Mouse (Mus musculus): ENCODE data around the gene Ankrd11.

Ankrd11 gene

DNA sequence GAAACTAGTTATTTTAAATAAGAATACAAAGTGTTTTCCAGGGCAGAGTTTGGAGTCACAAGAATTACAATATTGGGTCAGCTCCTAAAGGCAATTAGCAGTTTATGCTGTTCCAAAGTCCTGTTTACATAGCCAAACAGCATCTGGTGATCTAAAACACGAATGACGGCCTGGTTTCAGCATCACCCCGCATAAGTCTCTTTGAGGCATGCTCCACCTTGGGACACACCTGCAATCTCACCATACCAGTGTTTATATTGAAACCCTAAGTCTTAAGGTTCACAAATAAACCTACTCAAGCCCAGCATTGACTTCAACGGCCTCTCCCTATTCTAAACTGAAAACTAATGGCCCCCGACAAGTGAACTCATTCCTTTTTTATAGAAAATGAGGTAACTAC, 81.8 kb downstream of the Ankrd11 start:
- no peak for DNase-seq

DNA sequence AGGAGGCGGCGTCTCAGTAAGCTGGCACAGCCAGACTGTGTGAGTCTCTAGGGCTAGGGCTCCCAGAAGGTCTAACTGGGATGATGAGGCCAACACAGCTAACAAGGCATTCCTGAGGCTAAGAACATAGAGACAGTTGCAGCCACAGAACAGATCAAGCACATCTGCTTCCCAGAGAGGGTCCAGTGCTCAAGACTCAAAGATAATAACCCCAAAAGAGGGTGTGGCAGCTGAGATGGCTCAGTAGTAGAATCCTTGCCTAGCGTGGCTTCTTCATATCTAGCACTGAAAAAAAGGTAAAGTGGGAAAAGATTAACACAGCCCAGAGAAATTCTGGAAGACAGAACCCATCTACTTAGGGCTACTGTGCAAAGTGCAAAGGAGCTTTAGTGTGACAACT, 86.1 kb downstream of the Ankrd11 start:
- no peak for DNase-seq

DNA sequence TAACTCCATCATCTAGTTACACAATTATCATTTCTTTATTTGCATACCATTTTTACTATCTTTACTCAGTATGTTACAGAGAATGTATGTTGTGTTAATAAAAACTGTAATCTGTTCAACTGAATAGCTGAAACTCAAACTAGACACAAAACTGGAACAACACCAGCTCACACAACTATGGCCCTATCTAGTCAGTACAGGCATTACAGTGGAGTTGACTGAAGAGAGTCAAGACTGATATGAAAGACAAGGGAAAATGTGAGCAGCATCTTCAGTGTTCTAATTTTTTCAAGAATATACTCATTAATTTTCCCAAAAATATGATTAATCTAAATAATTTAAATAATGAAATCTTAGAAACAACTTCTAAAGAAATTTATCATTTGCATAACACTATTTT, 86.9 kb downstream of the Ankrd11 start:
- no peak for DNase-seq

DNA sequence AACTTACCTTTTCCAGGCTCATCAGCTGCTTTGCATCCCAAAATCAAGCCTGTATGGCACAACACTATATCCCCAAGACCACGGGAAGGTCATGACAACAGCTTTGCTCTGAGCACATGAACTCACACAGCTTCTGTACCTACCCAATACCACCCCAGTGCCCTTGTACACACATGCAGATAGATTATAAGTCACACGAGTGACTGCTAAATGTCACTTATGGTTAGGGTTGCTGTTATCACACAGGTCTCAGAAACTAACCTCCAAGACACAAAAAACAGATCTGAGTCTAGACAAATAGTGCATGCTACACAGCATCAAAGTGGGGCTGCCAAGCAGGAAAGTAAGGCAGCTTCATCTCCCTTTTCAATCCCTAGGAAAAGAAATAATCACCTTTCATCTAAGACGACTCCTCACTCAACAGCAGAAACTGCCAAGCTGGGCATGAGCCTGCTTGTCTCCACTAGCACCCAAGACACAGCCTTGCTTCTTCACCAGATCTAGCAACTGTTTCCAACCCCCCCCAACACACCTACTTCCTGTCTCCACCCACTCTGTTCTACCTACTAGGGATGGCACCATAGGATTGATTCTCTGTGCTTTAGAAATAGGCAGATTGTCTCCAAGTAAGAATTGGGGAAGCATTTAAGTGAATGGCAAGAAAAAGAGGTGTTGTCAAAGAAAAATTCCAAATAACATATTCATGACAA, 87.8 kb downstream of the Ankrd11 start:
- no peak for DNase-seq

DNA sequence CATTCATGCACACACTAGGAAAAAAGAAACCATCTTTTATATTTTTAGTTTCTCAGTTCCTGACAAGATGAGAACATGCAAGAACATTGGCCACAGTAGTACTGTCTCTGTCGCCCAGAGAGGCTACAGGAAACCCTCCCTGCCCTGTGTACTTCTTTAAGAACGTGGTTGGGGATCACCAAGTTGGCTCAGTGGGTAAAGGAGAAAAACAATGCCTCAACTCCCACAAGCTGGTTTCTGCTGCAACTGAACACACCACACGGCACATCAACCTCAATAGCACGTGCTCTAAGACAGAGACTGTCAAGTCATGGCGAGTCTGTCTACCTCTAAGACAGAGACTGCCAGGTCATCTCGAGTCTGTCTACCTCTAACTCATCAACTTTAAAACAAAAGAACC, 89.0 kb downstream of the Ankrd11 start:
- DNase-seq = no peak

DNA sequence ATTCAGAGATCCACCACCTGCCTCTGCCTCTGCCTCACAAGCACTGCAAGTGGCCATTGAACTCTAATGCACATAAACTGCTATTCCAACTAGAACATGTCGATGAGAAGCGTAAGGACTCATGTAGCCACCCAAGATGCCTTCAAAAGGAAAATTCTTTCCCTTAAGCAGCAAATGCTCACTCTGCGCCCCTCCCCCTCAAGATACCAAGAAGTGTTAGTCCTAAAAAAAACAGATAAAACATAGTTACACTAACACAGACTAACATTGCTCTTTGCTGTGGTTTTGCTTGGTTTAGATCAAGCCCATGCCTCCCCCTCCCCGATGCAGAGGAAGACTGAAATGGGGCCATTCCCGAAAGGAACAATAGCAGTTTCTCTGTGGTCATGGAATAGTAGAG, 90.6 kb downstream of the Ankrd11 start:
- no peak for DNase-seq

DNA sequence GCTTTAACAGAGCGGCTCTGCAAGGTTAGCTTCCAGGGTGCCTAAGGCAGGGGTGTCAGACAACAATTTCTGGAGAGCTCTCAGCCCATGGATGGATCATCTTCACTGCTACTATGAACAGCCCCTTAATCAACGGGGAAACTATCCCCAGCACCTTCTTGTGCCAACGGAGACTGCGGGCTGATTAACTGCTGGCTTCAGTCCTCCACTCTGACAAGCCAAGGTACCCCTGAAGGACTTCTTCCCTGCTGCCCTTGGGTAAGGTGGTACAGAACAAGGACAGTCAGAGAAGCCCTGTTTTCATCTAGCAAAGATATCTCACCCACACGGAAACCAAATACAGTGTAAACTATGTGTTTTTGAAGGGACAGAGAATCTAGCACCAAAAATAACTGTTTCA, 92.4 kb downstream of the Ankrd11 start:
- DNase-seq = no peak

DNA sequence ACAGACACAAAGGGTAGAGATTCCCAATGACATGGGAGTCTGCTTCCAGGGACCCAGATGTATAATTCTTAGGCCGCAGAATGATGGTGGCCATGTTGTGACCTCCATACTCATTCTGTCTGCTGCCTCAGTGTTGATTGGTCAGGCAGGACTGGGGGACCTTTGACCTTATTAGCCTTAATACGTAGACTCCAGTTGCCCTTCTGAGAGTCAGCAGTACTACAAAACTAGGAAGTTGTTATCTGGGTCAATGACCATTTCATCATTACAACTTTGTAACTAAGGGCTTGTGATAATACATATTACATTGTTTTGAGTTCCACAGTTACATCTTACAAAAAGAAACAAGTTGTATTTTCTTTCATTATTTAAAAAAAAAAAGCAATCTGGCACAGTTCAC, 96.3 kb downstream of the Ankrd11 start:
- no peak for DNase-seq

DNA sequence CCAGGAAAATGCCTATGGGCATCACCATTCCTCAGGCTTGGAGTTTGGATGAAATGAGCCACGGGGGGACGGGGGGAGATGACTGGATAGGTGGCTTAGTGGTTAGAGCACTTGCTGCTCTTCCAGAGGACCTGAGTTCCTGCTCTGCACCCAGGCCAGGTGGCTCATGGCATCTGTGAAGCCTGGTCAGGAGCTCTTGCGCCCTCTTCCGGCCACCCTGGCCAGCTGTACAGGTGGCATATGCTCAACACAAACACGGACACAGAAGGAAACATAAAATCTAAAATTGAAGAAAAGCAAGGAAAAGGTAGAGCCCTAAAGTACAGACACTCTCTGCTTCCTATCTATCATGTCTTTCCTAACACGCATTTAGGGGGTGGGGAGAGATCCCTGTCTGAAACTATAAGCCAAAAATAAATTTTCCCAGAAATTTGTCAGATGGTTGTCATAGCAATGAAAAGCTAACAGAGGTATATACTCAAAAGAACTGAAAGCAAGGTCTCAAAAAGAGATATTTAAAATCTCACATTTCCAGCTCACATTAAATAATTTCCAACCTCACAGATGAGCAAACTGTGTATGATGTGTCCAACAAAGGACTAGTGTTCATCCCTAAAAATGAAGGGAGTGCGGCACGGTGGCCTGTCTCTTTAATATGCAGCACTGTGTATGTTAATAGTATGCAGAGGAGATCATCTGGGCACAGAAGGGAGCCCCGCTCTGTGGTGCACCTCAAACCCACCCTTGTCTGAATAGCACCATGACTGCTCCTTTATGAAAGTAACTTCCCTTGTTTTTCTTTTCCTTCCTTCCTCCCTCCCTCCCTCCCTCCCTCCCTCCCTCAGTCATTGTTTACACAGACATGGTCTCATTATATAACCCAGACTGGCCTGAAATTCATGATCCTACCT, 99.0 kb downstream of the Ankrd11 start:
- no peak for DNase-seq

DNA sequence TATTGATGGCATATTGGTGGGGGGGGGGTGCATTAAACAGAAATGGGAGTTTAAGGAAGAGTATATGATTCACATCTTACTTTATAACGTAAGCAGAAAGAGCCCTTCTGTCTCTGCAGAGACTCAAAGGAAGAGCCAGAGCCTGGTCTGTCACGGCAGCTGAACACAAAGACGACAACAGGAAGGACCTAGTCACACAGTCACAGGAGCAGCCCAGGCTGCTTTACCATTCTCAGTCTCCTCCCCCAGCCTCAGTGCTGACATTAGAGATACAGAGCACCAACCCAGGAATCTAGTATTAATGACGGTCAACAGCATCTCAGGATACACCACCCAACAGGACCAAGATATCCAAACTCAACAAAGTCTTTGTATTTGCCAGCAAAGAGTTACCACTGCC, 103.5 kb downstream of the Ankrd11 start:
- no peak for DNase-seq

DNA sequence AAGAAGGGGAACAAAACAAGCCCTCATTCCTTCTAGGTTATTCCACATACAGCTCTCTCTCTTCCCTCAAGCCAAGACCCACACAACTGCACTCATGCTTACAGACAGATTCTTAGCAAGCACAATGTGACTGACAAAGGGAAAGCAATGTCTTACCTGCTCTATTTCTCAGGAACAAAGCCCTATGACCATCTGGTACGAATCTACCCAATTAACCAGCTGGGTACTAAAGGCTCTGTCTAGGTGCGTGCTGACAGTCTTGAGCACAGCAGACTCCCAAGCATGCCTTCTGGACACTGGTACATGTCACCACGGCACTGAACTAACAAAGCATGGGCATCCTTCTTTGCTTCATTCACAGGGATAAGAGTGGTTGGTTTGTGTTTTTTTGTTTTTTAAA, 103.9 kb downstream of the Ankrd11 start:
- no peak for DNase-seq

DNA sequence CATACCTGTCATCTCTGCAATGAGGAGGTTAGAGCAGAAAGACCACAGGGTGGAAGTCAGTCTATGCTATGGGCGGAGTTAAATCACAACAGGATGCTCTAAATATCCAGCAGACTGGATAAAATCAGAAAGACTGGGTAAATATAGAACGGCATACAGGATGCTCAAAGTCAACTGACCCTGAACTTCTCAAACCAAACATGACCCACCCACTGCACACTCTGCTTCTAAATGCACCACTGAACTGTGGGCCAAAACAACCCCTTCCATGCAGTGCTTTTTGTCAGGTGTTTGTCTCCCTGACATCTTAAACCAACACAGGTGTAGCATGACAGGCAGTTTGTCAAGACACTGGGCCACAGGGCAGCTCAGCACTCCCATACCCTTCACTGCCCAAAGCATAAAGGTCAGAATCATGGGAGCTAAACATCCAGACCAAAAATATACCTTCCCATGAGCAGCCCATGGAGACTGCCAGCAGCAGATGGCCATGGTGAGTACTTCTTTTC, 104.5 kb downstream of the Ankrd11 start:
- no peak for DNase-seq

DNA sequence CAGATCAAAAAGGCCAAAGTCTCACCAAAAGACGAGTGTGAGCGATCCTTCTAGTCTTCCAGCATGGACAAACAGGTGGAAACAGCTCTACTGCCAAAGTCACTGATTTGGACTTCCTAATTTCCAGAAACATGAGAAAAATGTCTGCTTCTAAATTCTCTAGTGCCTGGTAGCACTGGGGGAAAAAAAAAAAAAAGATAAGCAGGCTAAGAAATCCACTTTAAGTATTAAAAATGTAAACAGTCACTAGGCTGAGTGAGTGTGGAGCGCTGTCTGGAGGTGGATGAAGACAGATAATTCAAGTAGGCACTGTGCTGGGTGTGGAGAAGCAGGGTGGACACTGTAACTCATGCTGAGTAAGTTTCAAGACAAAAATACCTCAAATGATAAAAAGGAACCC, 106.2 kb downstream of the Ankrd11 start:
- no peak for DNase-seq

DNA sequence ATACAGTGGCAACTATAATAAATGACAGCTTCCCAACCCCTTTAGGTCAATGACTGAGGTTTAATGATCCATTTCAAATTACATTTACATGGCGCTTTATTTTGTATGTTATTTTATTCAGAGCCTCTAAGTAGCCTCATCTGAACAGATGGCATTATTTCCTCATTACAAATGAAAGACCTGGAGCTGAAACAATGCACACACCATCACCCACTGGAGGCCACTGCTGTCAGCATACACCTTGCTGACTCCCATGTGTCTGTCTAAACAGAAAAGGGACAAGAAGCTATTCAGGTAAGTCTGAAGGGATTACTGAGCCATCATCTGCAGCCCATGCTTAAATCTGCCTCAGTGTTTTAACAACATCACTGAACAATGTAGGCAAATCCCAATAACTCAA, 107.0 kb downstream of the Ankrd11 start:
- no peak for DNase-seq

DNA sequence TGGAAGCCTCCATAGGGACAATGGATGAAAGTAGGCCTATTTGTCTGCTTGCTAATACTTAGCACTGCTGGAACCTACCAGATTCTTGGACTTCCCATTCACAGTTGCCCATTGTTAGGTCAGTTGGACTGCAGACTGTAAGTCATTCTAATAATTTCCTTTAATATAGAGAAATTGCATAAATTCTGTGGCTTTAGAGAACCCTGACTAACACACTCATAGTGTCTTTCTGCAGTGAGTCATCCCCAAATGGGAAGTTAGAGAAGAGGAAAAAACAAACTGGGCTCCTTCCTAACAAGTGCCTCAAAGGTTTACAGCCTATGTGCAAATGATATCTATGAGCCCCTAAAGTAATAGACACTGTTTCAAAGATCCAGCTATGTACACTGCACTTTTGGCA, 108.1 kb downstream of the Ankrd11 start:
- no peak for DNase-seq

DNA sequence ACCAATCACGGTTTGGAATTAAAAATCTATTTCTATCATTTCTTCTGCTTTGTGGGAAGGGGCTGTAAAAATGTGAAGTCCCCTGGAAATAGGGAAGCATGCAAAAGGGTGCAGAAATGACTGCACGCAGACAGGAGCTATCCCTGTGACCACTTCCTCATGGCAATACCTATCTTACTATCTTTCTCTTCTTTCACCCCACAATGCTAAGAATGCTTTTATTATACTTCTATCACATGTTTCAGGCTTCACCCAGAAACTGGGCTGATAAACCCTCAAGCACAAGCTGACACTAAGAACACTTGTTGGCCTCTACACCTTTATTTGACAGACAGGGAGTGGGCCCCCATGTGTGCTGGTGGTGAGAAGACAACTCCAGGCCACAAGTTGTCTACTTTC, 109.5 kb downstream of the Ankrd11 start:
- no peak for DNase-seq

DNA sequence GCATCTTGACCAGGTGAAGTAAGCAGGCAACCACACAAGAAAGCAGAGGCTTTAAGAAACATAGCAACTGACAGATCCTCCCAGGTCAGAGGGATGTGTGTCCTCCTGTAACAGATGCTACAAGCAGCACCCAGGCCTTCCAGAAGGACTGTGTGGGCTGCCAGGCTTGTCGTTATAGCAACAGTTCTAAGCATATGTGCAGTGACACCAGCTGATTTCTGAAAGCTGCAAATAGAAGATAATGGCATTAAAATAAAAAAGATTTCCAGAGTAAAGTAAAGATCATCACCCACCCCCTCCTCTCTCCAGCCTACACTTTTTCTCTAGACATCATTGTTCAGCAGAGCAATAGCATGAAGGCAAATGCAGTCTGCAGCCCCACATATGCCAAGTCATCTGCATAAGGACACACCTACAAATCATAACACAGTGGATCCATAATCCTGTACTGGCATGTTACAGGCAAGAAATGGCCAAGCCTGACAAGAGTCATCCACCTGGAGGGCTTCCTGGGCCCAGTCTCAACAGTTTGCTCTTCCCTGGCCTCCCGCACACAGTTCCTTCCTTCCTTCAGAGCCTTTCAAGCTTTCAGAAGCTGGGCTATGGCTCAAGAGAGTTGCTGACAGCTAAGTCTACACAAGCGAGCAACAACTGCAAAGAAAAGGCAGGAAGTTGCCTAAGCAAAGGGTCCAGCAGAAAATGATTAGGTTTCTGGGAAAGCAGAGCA, 110.1 kb downstream of the Ankrd11 start:
- DNase-seq = peak; percentile 92

DNA sequence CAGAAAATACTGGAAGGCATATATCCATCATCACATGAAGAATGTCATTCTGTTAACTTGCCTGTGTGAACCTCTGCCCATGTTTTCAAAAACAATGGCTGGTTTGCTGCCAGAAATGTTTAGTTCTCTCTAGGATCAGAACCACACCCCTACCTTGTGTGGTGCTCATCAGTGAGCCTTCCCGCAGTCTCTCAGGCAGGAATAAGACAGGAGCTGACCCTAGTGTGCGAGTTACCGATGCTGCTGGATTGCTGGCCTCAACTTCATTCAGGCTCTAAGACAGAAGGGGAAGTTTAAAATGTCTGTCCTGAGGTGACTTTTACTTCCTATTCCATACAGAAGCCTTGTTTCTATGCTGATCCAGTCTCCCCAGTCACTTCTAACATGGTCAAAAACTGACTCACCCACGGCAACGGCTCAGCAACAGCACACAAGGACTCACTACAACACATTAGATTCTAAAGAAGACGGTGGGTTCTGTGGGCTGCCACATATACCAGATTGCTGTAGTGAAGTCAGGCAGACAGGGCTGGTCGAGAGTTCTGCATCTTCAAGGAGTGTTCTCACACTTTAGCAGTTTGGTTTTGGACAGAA, 113.3 kb downstream of the Ankrd11 start:
- DNase-seq = no peak

DNA sequence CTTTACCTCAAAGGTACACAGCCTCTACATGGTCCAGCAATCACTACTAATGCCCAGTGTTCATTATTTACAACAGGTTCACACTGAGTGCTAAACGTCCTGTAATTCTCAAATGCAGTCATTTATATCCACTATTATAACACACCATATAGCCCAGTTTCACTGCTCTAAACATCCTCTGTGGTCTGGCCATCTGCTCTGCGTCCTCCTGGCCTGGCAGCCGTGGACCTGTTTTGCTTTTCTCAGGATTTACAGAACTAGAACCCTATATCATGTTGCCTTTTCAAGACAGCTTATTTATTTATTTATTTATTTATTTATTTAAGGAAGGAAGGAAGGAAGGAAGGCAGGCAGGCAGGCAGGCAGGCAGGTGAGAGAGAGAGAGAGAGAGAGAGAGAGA, 114.2 kb downstream of the Ankrd11 start:
- no peak for DNase-seq

DNA sequence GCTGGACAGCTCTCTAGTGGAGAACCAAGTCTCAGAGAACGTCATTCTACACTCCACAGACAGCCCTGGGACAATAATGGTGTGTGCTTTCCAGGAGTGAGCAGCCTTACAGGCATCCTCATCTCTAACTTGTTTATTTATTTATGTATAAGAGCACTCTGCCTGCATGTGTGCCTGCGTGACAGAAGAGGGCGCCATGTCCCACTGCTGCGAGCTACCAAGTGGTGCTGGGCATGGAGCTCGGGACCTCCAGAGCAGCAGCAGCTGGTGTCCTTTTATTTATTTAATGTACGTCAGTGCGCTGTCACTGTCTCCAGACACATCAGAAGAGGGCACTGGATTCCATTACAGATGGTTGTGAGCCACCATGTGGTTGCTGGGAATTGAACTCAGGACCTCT, 115.3 kb downstream of the Ankrd11 start:
- DNase-seq = no peak

DNA sequence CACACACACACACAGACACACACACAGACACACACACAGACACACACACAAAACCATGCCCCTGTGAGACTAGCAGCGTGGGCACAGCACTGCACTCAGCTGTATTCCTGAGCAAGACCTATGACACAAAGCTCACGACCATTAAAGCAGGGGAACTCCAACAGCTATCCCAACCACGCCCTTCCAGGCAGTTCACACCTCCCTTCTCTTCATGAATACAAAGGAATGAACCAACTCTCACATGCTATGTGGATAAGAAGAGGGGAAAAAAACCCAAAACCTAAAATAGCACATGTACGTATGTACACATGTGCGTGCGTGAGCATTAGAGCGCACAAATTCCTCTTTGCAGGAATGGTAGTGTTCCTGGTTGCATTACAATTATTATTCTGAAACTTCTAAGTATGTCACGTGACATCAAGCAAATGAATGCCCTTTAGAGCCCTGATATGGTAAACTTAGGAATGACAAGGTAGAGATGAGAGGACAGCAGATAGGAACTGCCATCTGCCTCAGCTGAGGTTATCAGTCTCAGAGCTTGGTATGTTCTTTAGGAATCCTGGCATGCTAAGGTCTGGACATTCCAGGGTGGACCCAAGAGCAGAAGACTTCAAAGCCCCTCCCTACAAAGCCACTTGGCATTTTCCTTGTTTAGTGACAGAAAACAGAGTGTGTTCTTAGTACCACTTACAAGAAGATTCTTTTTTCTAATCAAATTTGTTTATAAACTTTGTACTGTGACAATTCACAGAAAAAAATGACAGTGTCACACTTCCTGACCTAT, 115.9 kb downstream of the Ankrd11 start:
- no peak for DNase-seq

DNA sequence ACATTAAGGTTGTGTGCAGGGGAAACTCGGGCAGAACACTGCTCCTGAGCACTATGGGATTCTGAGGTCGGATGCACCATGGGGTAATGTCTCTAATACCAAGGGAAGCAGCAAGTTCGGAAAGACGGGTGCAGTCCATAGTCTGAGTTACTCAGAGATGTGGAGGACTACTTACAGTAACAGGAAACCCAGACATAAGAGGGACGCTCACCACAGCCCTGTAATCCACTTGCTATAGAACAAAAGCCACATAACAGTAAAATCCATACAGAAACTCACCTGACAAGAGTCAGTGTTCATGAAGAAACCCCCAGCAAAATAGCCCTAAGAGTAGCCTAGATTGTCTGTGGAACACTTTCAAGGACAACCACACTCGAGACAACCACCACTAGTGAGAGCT, 118.0 kb downstream of the Ankrd11 start:
- DNase-seq = no peak
